Mouse (Mus musculus) heart, postnatal 0 days (tissue): ENCODE measurements around the gene Klhl26. TPM values are rescaled to one million over a fixed set of nuclear protein-coding genes. Genes with fewer than 3 reads are reported as not detected.

Source experiments
- ATAC-seq: fragments of 200-750 bp; cut with Nextera tagmentation; 2 replicates; pipeline ENCODE4 v1.8.0; 2017; ENCODE audit warnings: low read depth, moderate number of reproducible peaks, moderate library complexity; ENCODE audit not compliant: insufficient read depth
- DNase-seq: peaks from one replicate; pipeline ENCODE4 v3.0.0-alpha.2; 2016; ENCODE audit warnings: low spot score
- H3K27ac ChIP-seq: fragments of 300-500 bp; sonication (generic); 2 replicates; pipeline ENCODE4 v1.5.1; 2014; ENCODE audit warnings: low read depth, mild to moderate bottlenecking
- H3K27me3 ChIP-seq: fragments of 300-500 bp; sonication (generic); 2 replicates; pipeline ENCODE4 v1.6.1; 2014; ENCODE audit warnings: low read length, mixed read lengths; ENCODE audit not compliant: control insufficient read depth, insufficient read depth
- H3K36me3 ChIP-seq: fragments of 300-500 bp; sonication (generic); replicated peaks from 2 replicates; pipeline ENCODE4 v1.6.1; 2014; ENCODE audit warnings: low read length, mixed read lengths; ENCODE audit not compliant: control insufficient read depth, insufficient read depth
- H3K4me1 ChIP-seq: fragments of 300-500 bp; sonication (generic); 2 replicates; pipeline ENCODE4 v1.6.1; 2014; ENCODE audit warnings: antibody characterized with exemption; ENCODE audit not compliant: control insufficient read depth, insufficient read depth
- H3K4me2 ChIP-seq: fragments of 300-500 bp; sonication (generic); 2 replicates; pipeline ENCODE4 v1.6.1; 2014; ENCODE audit warnings: low read depth, mild to moderate bottlenecking, low read length, moderate library complexity
- H3K4me3 ChIP-seq: fragments of 300-500 bp; sonication (generic); 2 replicates; pipeline ENCODE4 v1.5.1; 2014; ENCODE audit warnings: low read depth, low read length
- H3K9ac ChIP-seq: fragments of 300-500 bp; sonication (generic); replicated peaks from 2 replicates; pipeline ENCODE4 v1.6.1; 2014; ENCODE audit warnings: low read depth, low read length, mixed read lengths
- H3K9me3 ChIP-seq: fragments of 300-500 bp; sonication (generic); replicated peaks from 2 replicates; pipeline ENCODE4 v1.6.1; 2016; ENCODE audit warnings: low read length; ENCODE audit not compliant: control insufficient read depth
- CTCF ChIP-seq: IDR thresholded peaks from 2 replicates; pipeline ENCODE4 v1.5.1; 2016; ENCODE audit warnings: antibody characterized with exemption, control low read depth, low read depth
- EP300 ChIP-seq: IDR thresholded peaks from 2 replicates; pipeline ENCODE4 v1.6.1; 2016; ENCODE audit warnings: antibody characterized with exemption, low read depth
- WGBS: fragments of 180-500 bp; shearing (Covaris S2); extraction: QIAGEN DNeasy Blood & Tissue Kit; methylation state at CpG from one replicate; pipeline ENCODE4 v1.1.7; 2014; 5-methylcytosine and 5-hydroxymethylcytosine counted together
- polyA plus RNA-seq: library from polyadenylated mRNA; unstranded; fragments of >200 nt; fragmentation: Nextera tagmentation; extraction: Ambion mirVana; gene quantifications from 2 replicates; pipeline ENCODE4 v1.2.1, GENCODE M21; 2015
- total RNA-seq: library from RNA; depleted of rRNA; stranded (reverse); fragments of >200 nt; gene quantifications from 2 replicates; pipeline ENCODE4 v1.2.3, GENCODE M21; 2014; ENCODE audit warnings: low replicate concordance

Gene Klhl26
- total and polyA plus RNA-seq, 2 experiments from 2014 or later = 8.7 to 22.6 TPM

- ATAC-seq (no peak), DNase-seq (no peak)
- 89% methylated on average over 6 of the region's 6 CpGs for WGBS
- Histone ChIP-seq H3K4me1 (peaks cover 12% of the 10 kb centered on the region), H3K27me3 (no peaks in the 10 kb centered on the region), H3K36me3 (no peaks in the 10 kb centered on the region), H3K4me3 (no peak overlapping the region), H3K27ac (no peak overlapping the region), H3K9ac (no peak overlapping the region), H3K4me2 (no peak overlapping the region), H3K9me3 (no peaks in the 10 kb centered on the region)
- TF ChIP-seq CTCF = no peak
- TF ChIP-seq EP300 = no peak
These were observed 18.9 kb downstream of the Klhl26 start for GRCm38 (mm10) chr8:70457882-70458281.

GRCm38 (mm10) chr8:70456996-70457395, 19.8 kb downstream of the Klhl26 start:
- H3K27ac ChIP-seq = no peak overlapping the region
- WGBS = 89% methylated on average over 1 of the region's 1 CpGs
- H3K4me1 ChIP-seq = peaks cover 12% of the 10 kb centered on the region
- H3K9me3 ChIP-seq = no peaks in the 10 kb centered on the region
- no peak overlapping the region for H3K4me3 ChIP-seq
- H3K4me2 ChIP-seq = no peak overlapping the region
- 0 out of 2 replicates have a peak, but pooled peaks cover 2% of the 10 kb centered on the region for H3K27me3 ChIP-seq
- peaks cover 2% of the 10 kb centered on the region; the same call in 1 of the 2 replicates for H3K36me3 ChIP-seq
- H3K9ac ChIP-seq = no peak overlapping the region
- DNase-seq (no peak), ATAC-seq (no peak)
- TF ChIP-seq CTCF (no peak), EP300 (no peak)

GRCm38 (mm10) chr8:70453852-70454251, 22.9 kb downstream of the Klhl26 start:
- H3K4me3 ChIP-seq = no peak overlapping the region
- TF ChIP-seq CTCF (no peak), EP300 (no peak)
- peak; percentile 40 for DNase-seq
- H3K9me3 ChIP-seq = no peaks in the 10 kb centered on the region
- H3K36me3 ChIP-seq = peaks cover 10% of the 10 kb centered on the region
- ATAC-seq = no peak; the same call in 1 of the 2 replicates
- H3K4me2 ChIP-seq = no peak overlapping the region
- H3K9ac ChIP-seq = no peak overlapping the region
- WGBS = 44% methylated on average over 5 of the region's 5 CpGs
- peak overlapping the region; percentile 70 for H3K27ac ChIP-seq
- H3K4me1 ChIP-seq = peaks cover 7% of the 10 kb centered on the region
- H3K27me3 ChIP-seq = 0 out of 2 replicates have a peak, but pooled peaks cover 10% of the 10 kb centered on the region

GRCm38 (mm10) chr8:70452196-70452966, 24.4 kb downstream of the Klhl26 start:
- Histone ChIP-seq H3K4me2 (no peak overlapping the region), H3K4me1 (peaks cover 7% of the 10 kb centered on the region), H3K36me3 (peaks cover 10% of the 10 kb centered on the region), H3K4me3 (no peak overlapping the region), H3K9ac (no peak overlapping the region), H3K9me3 (no peaks in the 10 kb centered on the region), H3K27me3 (0 out of 2 replicates have a peak, but pooled peaks cover 10% of the 10 kb centered on the region), H3K27ac (no peak overlapping the region)
- 51% methylated on average over 52 of the region's 52 CpGs for WGBS
- no peak for DNase-seq
- TF ChIP-seq CTCF = 0 out of 2 replicates have a peak, but pooled peaks have one; percentile 2
- TF ChIP-seq EP300 = no peak
- ATAC-seq = peak; percentile 16; the same call in 1 of the 2 replicates

- H3K9me3 ChIP-seq = no peaks in the 10 kb centered on the region
- no peak overlapping the region for H3K4me3 ChIP-seq
- peaks cover 10% of the 10 kb centered on the region for H3K36me3 ChIP-seq
- ATAC-seq (peak; percentile 24; the same call in 1 of the 2 replicates), DNase-seq (no peak)
- 0 out of 2 replicates have a peak, but pooled peaks have one; percentile 10 for TF ChIP-seq CTCF
- TF ChIP-seq EP300 = no peak
- 0 out of 2 replicates have a peak, but pooled peaks cover 10% of the 10 kb centered on the region for H3K27me3 ChIP-seq
- WGBS = 41% methylated on average over 19 of the region's 19 CpGs
- H3K9ac ChIP-seq = no peak overlapping the region
- H3K27ac ChIP-seq = no peak overlapping the region; the same call in 1 of the 2 replicates
- H3K4me2 ChIP-seq = no peak overlapping the region
- no peaks in the 10 kb centered on the region; the same call in 1 of the 2 replicates for H3K4me1 ChIP-seq
These were observed 28.9 kb downstream of the Klhl26 start for GRCm38 (mm10) chr8:70447639-70448420.
